Mouse (Mus musculus): Measurements from ENCODE around the gene Adgrd1.
A peak's percentile ranks its signal among the peaks of the same experiment; 100 is the strongest.

The Adgrd1 gene

DNA sequence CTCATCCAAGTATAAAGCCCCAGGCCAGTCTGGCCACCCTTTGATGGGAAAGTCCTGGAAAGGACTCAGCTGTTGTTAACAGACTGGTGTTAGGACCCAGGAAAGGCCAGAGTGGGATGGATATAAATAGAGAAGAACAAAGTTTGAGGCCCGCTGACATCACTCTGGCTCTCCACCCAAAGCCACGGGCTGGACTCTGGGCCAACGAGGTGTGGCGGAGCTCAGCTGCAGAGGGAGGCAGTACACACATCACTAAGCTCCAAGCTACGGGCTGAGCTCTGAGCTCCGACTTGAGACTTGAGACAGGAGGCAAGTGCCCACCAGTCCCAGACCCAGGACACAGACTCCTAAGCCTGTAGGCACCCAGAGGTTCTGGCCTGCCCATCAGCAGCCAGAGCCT is at the start of gene Adgrd1:
Gene Adgrd1, plus strand, starts transcription at position 240 of the 400 bp plus-strand sequence.
- no peak for DNase-seq

DNA sequence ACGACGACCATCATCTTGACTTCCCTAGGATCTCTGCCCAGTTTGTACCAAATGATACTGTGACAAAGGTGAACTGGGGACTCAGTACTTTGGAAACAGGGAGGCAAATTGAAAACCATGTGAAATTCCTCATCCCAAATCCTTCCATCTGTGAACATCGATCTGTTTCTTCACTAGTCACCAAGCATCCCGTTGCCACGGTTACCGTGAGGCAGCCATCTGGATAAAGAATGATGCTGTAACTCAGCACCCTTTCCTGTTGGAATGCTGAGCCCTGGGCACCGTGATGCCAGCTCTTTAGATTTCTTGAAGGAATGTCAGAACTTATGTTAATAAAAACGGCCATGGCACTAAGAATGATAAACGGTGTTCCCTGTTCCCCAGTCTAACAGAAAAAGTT is 47.2 kb upstream of the Adgrd1 start:
- DNase-seq: no peak

DNA sequence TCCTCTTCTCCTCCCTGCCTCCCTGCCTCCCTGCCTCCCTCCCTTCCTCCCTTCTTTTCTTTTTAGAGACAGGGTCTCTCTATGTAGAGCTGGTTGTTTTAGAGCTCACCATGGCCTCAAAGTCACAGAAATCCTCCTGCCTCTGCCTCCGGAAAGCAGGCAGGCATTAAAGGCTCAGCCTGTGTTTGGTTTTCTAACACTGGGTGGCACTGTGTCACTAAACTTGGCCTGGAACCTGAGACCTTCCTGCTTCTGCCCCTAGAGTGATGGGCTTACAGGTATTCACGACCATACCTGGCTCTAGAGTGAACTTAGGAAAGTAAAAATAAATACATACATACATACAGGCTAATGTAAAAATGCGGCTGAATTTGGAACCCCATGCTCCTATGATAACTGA is 44.6 kb upstream of the Adgrd1 start:
- DNase-seq: no peak

DNA sequence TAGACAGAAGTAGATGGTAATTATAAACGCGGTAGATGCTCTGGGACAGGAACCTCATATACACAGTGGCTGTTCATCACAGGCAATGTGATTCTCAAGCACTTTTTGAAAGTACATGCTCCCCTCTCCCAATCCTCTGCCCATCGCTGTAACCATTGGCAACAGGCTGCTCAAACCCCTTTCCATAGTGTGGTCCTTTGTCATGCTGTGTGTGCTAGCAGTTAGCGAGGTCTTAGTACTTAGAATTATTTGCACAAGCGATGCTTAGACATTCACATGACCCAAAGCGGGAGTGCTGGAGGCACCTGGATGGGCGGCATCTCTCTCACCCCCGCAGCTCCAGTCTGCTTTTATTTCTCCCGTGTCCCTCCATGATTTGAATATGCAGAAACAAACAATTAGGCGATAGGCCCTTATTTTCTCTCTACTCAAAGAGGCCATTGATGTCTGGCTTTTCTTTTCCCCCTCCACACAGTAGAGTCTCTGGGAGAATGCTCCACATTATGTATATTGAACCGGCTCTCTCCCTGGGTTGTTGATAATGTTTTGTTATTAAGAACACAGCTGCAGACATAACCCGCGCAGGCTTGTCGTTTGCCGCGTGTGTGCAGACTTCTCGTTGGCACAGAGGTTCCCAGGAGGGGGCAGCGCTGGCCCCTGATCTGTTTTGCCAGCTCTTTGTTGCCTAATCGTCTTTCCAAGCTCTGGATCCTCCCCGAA is 43.8 kb upstream of the Adgrd1 start:
- no peak for DNase-seq

DNA sequence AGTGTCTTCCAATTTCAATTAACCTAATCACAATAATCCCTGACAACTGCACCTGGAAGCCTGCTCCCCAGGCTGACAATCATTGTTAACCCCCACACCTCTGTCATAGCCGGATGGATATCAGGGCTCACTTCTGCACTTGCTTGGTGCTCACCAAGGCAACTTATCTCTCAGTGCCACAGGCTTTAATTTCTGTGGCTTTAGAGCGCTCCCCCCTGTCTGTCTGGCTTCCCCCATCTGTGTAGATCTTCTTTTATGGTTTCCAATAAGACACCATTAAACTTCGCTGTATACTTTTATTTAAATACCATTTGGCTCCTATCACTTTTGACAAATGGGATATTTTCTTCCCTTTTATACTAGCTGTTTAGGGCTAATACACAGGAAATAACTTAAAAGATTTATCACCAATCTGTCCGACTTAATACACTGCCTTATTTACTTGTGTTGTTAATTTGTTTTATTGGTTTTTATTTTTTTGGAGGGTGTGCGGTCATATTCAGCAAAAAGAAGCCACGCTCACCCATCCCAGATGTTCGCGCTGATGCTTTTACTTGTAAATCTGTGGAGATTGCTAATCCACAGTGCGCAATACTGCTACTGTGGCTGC is 41.8 kb upstream of the Adgrd1 start:
- DNase-seq: no peak

DNA sequence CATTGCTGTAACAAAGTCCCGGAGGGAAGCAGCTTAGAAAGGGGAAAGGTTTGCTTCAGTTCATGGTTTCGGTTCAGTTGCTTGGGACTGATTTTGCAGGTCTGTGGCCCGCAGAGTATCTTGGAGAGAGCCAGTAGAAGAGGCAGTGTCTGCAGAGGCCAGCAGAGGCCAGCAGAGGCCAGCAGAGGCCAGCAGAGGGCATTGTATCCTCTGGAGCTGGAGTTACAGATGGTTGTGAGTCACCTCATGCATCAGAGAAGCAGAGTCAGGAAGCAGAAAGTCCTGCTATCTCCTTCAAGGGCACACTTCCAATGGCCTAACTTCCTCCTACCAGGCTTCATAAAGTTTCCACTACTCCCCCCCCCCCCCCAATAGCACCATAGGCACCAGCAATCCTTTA is 37.4 kb upstream of the Adgrd1 start:
- DNase-seq: no peak

DNA sequence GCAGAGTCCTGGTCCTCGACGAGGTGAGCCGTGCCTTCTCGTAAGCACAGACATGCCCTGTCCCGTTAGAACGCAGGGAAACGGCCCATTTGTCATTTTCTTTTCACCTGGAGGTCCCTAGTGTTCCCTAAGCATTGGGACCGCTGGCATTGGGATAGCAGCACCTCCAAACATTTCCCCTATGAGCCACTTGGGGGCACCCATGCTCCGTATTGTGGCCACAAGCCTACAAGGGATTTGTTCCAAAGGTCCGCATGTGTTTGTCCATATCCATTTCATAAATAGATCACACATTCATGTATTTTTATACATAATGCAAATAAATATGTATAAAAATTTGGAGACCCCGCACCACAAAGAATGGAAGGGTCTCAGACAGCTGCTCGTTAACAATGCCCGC is 35.0 kb upstream of the Adgrd1 start:
- DNase-seq: peak; percentile 59 to 64

DNA sequence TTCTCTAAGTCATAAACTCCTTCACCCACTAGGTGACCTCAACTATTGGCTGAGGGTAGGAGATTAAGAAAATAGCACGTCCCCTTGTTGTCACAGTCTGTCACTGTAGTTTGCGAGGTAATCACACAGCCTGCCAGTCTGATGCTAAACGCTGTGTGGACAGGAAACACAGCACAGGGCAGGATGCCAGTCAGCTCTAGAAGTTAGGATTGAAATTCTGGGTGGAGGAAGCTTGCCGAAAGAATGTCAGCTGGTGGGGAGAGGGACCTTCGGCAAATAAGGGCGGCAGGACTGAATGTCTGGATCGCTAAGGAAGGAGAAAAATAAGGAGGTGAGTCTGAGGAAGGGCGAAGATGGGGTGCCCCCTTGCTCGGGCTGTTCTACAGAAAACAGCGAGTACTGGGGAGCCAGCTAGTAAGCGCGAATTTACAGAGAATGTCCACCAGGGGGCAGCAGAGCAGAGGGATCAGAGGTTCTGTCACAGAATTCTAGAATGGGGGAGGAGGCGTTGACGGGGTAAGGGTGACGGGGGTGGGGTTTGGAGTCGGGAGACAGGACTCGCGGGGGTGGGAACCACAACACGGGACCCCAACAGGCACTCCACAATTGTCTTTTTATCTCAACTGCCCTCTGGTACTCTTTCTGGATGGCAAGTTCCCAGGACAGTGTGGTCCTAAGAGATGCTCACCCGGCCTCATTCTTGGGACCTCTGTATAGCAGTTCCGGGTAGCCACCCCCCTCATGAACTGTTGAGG is 33.3 kb upstream of the Adgrd1 start:
- DNase-seq: peak; percentile 91

DNA sequence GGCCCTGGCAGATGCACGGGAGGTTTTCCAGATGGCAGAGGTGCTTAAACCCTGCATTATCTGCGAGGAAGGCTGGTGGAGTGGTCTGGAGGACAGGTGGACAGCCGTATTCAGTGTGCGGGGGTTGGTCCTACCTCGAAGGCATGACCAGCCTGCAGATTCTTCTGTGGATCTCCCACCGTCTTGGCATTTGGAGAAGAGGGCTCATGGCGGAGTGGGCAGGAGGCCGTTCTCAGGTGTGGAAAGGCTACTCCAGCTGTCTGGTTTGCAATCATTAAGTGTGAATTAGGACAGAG is 32.8 kb upstream of the Adgrd1 start:
- no peak for DNase-seq

DNA sequence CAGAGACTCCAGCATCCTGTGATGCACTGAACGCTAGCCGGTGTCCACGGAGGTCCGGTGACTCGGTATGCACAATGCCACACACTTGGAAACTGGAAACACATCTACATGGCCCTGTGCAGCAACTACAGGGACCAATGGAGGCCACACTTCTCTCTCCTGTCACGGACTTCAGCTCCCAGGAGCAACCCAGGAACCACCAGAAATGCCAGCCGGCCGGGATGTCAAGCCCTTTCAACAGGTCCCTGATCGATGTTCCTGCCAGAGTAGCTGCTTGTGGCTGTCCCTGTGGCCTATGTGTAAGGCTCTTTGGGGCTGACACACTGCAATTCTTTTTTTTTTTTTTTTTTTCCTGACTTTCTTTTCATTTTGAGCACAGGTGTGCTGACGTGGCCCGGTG is 32.4 kb upstream of the Adgrd1 start:
- no peak for DNase-seq

DNA sequence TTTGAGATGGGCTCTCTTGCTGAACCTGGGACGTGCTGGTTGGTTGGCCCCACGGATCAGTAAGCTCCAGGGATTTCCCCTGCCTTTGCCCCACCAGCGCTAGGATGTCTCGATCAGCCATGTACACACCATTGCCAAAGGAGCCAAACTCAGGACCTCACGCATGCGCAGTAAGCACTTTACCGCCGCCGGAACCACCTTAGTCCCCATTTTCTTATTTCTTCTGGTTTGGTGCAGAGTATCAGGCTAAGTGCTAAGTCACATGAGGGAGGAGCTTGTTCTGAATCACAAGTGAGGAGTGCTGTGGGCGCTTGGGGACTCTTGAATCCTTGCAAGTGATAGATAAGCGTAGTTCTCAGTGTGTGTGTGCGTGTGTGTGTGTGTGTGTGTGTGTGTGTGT is 31.2 kb upstream of the Adgrd1 start:
- no peak for DNase-seq

DNA sequence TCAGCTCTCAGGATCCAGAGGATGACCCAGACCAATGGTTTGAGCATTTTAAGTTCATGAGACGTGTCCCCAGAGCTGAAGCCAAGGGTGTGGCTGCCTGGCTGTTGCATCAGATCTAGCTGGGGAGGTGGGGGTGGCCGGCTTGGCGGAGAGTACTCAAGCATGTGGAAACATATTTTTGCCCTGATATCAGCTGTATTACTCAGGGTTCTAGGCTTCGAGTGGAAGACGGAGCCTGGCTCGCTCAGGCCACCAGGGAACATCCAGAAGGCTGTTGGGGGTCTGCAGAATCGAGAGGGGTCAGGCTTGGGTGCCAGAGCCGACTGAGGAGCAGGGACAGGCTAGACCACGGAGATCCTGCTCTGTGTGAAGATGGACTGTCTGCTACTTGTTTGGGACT is 30.6 kb upstream of the Adgrd1 start:
- no peak for DNase-seq

DNA sequence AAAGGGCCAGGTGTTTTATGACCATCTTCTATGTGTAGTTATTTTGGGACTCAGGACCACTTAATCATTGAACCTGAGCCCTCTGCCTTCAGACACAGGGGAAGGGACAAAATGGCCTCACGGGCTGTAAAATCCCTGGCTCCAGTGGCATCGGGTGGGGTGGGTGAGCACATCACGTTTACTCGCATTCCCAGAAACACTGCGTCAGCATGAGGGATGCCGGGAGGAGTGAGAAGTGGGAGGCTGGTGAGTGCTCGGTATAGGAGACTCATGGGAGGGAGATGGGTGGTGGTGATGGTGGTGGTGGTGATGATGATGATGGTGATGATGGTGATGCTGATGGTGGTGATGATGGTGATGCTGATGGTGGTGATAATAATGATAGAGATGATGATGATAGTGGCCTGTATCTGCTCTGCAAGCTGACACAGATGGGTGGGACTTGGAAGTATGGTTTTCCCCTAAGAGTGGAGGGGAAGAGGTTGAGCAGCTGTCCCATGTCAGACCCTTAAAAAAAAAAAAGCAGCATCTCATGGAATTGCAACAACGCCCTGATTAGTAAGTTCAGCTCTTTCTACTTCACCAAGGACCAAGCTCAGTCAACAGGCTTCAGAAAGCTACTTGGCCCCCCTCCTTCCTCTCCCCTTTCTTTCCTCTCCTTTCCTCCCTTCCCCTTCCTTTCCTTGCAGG is 29.9 kb upstream of the Adgrd1 start:
- DNase-seq: no peak

DNA sequence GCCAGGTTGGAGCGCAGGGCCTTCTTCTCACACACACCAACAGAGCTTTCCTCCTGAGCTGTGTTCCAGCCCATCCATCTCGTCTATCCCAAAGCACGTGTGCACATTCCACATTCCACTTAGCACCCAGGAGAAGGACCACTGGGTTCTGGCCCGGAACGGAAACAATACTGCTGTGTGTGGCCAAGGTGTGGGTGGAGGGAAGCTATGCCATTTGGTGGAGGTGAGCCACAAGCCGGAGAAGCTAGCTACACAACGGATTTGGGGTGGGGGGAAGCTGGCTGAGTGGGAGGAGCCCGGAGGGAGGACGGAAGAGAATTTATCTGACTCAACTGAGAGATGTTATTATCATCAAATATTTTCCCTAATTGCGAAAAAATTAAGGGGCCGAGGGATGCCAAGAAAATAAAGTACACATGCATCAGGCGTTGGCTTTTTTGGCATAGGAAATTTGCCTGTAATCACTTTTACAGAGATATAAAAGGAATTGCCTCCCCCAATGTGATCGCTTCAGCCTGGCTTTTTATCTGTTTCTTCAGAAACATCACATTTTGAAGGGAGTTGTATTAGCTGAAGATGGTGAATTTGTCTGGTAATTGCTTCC is 29.2 kb upstream of the Adgrd1 start:
- DNase-seq: no peak

DNA sequence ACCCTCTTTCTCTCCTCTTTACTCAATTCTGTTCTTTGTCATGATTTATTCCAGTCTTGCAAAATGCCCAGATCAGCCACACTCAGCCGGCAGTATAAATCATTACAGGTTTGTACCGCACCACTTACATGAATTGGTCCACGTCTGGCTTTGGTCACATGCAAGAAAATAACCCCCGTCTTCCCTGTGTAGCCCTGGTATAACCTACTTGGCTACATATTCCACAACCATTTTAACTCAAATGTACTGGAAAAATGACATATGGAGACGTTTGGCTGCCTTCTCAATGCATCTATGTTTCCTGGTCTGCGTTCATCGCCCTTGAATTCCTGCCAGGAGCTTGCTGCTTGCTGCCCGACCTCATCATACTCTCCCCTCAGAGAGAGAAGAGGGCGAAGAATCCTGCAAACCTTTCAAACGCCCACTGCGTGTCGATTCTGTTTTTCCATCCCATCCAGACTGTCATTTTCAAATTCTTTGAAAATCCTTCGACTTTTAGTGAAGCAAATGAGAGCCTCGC is 24.7 kb upstream of the Adgrd1 start:
- no peak for DNase-seq

DNA sequence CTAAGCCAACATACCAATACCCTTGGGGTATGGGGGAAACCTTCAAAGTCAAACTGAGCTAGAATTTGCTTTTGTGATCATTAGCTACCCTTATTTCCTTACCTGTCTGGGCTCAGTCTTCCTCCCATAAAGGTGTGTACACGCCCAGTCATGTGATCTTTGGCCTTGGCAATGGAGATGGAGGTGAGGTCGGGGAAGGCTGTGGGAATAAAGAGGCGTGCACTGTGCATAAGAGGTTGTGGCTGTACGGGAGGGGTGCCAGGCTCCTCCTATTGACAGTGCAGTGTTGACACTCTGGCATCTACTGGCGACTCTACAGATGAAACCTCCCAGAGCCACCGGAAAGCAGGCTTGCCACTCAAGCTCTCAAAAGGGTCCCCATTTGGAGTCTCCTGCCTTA is 23.1 kb upstream of the Adgrd1 start:
- no peak for DNase-seq

DNA sequence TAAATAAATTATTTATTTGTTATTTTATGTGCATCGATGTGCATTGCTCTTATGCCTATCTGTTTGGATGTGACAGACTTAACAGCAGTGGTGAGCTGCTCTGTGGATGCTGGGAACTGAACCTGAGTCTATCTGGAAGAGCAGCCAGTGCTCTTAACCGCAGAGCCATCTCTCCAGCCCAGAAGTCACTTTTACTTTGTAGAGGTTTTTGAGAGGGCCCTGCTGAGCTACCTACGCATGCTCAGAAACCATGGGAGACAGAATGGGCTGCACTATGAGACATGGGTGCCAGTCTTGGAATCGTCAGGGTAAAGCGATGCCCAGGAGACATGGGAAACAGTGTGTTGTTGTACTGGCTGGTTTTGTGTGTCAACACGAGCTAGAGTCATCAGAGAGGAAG is 20.5 kb upstream of the Adgrd1 start:
- no peak for DNase-seq

DNA sequence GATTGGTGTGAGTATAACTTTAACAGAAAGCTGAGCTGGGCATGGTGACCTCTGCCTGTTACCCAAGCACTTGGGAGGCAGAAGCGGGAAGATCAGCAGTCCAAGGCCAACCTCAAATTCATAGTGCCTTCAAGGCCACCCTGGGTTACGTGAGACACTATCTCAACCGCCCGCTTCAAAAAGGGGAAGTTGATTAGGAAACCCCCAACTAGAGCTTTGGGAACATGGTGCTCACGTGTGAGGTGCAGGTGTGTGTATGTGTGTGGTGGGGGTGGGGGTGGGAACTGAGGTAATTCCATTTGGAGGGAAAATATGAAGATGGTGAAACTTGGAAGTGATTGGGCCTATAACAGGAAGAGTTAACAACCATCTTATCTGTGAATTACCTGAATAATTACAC is 19.3 kb upstream of the Adgrd1 start:
- peak; percentile 74 to 79 for DNase-seq

DNA sequence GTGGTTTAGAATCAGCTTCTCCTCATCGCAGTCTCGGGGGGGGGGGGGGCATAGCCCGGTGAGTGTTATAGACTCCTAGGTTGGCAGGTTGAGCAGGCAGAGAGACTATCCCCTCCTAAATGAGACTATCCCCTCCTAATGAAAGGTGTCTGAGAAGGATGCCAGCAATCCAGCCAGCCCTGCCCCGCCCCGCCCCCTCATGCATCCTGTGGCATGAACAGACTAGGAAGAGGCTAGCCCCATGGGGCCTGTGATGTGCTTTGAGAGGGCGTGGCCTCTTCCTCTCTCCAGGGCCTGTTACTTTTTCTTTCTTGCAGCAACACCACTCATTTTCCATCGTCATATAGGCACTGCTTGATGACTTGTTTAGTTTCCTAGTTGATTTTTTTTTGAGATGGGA is 15.0 kb upstream of the Adgrd1 start:
- no peak for DNase-seq

DNA sequence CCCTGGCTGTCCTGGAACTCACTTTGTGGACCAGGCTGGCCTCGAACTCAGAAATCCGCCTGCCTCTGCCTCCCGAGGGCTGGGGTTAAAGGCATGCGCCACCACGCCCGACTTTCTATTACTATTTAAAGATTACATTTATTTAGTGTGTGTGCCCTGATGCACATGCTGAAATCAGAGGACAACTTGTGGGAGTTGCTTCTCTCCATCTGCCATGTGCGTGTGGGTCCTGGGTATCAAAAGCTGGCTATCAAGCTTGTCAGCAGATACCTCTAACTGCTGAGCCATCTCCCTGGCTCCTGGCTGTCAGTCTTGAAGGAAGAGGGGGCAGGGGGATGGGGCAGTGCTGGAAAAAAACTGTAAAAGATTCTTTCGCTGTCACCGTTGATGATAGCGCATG is 11.4 kb upstream of the Adgrd1 start:
- DNase-seq: no peak

DNA sequence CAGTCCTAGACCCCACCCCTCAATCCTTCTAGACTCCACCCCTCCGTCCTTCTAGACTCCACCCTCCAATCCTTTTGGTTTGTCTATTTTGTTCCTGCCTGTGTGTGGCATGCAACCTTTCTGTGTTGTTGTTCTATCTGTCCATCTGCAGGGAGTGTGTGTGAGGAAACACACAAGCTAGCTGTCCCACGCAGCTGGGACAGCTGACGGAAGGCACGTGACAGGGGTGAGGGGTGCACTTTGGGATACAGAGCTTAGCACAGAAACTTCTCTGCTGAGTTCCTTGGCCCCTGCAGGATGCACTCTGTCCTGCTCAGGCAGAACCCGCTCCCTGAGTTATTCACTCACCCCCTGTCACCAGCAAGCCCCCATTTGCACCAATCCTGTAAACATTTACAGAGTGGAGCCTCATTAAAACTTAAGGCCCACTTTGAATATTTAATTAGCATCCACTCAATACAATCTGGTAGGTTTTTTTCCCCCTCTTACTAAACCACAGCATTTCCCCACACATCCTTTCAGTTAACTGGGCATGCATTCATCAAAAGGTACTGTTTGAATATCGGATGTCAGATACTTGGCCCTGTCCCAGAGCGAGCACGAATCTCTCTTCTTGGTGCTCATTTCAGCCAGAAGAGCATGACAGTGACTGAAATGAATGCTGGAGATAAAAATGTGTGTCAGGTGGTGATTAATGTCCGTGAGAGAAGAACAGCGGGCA is 4.0 kb upstream of the Adgrd1 start:
- DNase-seq: no peak

DNA sequence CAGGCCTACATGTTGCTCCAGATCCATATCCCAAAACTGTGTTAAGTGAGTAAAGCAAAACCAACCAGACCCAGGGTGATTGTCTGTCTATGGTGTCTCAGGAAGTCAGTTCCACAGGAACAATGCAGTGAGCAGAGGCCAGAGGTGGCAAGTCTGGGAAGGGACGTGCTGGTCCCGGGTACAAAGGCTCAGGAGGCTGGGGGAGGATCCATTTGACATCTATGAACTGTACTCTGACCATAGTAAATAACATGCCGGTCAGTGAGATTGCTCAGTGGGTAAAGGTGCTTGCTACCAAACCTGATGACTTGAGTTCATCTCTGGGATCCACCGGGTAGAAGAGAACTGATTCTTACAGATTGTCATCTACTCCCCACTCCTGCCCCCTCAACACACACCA is 3.4 kb upstream of the Adgrd1 start:
- DNase-seq: no peak

DNA sequence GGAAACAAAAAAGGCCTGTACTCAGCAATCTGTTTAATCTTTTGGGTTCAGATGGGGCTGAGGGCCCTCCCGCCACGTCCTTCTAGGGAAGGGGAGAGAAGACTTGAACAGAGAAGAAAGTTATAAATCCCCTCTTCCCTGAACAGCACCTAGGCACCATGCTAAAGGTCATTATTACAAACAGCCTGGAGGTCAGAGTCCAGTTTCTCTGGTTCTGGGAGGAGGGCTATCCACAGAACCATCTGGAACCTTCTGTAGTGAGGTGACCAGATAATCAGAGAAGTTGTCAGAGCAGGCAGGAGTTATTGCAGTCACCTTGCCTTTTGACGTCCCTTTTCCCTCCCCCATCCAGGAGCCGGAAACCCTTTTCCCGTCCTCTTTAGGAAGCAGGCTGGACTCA is 2.3 kb upstream of the Adgrd1 start:
- DNase-seq: no peak
